In the genomic region with DNA sequence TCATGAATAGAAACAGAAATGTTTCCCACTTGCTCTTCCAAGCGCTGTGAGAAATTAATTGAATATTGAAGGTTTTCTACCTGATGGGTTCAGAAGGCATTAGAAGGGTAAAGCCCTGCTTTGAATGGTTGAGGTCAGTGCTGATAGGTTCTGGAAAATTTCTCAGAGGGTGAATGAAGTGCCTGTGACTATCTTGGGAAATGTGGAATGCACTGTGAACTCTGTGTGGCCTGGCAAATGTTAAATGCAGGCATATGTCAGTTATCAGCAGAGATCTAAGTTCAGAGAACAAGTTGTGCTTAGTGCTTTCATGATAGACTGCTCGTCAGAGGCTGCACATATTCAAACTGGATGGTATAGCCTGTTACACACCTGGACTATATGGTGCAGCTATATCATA, we compare ENCODE assay signal across 17 mouse cellular contexts.
"Had no signal": no experiment of that assay in that cellular context is flagged by ENCODE, and none has a peak within 500 bp of the region (broad histone marks: within the 10 kb centered on the region; RNA-seq: fewer than 3 reads in every experiment).

No protein-coding gene starts in this region.

- H3K27ac ChIP-seq: left cerebral cortex, adult 2 months; liver, embryonic 13.5 days; stomach, postnatal 0 days had no signal

- H3K9me3 ChIP-seq: liver, embryonic 13.5 days had no signal

- H3K36me3 ChIP-seq: liver, embryonic 13.5 days had no signal

- H3K27me3 ChIP-seq: liver, embryonic 13.5 days had no signal

- H3K4me3 ChIP-seq: left cerebral cortex, adult 2 months; liver, embryonic 13.5 days had no signal

- DNase-seq: kidney, postnatal 10 days; kidney, postnatal 36 days; layer of hippocampus, postnatal 36 days; liver, embryonic 13.5 days; lung, adult 2 months; lung, postnatal 14 days; lung, postnatal 4 days; midbrain, embryonic 14.5 days; right cerebral cortex, adult 18-20 months; right cerebral cortex, postnatal 14 days; right cerebral cortex, postnatal 4 days; thymus, adult 2 months; thymus, postnatal 14 days; thymus, postnatal 4 days had no signal

- H3K9ac ChIP-seq: liver, embryonic 13.5 days had no signal

- H3K4me2 ChIP-seq: liver, embryonic 13.5 days; midbrain, embryonic 11.5 days had no signal

- H3K4me1 ChIP-seq: liver, embryonic 13.5 days had no signal
